Mouse (Mus musculus): ENCODE measurements around the gene Ntrk3.

Gene Ntrk3

DNA sequence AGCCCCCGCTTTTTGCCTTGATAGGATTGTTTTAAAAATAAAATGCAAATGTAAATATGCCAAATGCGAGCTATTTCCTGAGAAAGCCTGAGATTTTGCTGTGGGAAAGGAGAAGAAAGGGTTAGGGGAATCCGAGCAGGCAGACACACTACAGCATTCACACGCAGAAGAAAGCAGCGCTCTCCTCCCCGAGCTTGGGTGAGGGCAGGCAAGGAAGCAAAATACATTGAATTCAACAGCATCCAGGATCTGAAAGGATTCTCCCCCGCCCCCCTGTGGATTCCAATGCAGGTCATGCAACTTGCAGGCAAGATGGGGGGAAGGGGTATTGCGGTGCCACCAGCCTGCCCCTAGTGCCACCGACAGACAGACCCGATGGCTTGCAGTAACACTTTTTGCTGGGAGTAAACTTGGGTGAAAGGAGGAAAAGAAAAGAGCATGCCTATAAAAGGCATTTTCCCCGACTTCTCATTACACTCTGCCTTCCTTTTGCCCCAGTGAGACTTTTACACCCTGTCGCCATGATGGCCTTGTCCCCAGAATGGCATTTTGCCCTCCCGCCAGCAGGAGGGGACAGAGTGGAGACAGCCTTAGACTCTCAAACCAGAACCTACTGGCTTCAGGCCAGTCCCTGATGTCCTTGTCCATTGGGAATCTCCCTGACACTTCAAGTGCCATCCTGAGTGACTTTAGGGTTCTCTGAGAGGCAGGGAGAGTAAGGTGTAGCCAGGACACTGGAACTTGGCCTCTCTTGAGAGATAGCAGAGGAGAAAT lies 158.2 kb downstream of the Ntrk3 start:
- no peak for DNase-seq (ENCODE audit: low spot score)

- DNase-seq (ENCODE audit: low spot score): no peak
Observed at GRCm38 (mm10) chr7:78578461-78579359, 159.1 kb downstream of the Ntrk3 start.

DNA sequence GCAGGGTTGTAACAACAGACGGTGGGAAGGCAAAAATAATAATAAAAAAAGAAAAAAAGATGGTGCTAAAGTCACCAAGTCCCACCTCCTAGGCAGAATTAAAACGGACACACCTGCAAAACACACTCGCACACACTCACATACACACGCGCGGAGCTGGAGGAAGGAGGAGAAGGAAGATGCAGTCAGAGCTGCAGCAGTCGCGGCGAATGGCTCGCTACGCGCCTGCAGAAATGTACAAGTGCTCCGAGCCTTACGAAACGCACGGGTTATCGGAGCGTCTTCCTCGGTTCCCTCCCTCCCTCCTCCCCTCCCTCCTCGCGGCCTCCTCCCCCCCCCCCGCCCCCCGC lies 159.7 kb downstream of the Ntrk3 start:
- DNase-seq (ENCODE audit: low spot score): no peak

DNA sequence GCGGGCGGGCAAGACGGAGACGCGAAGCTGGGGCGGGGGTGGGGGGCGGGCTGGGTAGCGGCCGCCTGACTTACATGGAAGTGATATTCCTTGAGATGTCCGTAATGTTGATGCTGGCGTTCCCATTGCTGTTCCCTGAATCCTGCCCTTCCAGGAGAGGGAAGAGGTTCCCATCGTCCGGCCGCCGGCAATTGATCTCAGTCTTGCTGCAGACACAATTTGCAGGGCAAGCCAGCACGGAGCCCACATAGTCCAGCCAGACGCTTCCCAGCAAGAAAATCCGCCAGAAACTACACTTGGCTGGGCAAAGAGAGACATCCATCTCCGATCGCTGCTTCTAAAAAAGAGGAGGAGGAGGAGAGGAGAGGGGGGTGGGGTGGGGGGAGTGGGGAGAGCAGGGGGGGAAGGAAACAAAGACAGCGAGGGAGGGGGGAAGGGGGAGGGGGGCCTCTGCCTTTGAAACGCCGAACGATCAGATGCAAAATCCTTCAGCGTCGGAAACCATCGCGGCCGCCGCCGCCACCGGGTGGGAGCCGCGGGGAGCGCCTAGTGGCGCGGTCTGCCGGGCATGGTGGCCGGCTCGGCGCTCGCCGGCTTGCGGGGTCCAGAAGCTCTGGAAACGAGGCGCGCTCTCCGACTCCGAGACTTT lies 160.2 kb downstream of the Ntrk3 start:
- DNase-seq (ENCODE audit: low spot score): no peak

DNA sequence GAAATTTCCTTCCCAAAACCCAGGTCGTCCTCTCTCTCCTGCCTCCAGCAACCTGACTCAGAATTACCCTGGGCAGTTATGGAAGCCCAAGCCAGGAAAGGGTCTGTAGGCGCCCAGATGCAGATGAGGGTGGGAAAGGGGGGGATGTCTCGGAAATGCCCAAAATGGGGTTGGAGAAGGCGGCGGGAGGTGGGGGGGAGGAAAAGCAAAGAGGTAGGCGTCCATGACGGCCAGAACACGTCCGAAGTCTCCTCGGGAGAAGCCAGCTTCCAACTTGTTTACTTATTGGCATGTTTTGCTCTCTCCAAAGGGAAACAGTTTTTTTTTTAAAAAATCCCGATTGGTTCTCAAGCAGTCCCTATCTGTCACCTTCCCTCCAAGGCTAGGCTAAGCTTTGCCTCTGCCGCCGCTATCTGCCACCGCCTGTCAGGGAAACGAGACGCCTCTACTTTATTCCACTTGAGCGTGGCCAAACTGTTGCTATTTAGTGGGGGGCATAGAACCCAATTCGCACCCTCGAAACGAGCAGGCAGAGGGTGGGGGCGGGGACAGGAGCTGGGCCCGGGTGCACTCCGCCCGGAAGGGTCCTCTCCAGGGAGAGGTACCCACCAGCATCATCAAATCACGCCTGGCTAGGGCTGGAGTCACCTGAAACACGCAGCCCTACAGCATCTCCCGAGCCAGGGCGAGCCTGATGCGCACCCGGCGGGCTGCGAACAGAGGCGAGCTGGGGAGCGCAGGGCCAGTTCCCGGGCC lies 160.9 kb downstream of the Ntrk3 start:
- no peak for DNase-seq (ENCODE audit: low spot score)

- no peak for DNase-seq (ENCODE audit: low spot score)
Observed at GRCm38 (mm10) chr7:78576169-78576568, 161.6 kb downstream of the Ntrk3 start.

DNA sequence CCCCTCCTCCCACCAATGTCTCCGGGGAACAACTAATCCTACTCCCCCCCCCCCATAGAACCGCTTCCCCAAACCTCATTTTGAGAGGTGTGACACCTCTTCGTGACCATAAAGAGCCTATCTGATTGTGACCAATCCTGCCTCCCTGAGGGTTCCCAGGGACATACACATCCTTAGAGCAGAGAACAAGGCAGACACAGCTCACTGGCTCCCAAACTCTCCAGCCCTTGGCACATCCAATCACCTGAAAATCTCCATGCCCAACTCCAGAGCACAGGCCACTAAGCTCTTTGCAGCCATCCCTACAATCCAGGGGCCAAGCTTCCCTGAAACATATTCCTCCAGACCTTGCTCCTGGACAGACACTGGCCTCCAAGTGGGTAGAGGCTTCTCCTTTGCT lies 162.3 kb downstream of the Ntrk3 start:
- no peak for DNase-seq (ENCODE audit: low spot score)

DNA sequence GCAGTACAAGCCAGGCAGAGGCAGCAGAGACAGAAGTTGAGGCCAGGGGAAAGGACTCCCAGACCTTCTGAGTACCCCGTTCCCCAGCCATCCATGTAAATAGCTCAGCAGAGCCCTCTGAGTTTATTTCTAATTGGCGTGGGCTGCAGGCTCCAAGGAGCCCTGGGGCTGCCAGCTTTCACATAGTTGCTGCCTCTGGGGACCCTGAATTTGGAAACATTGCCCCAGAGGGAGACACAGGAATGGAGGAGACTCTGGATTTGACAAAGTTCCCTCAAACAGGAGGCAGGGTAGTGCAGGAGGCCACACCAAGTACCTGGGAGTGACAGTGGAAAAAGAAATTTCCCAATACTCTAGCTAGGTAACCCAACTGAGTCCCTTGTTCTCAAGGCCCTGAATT lies 166.6 kb downstream of the Ntrk3 start:
- DNase-seq (ENCODE audit: low spot score): no peak

DNA sequence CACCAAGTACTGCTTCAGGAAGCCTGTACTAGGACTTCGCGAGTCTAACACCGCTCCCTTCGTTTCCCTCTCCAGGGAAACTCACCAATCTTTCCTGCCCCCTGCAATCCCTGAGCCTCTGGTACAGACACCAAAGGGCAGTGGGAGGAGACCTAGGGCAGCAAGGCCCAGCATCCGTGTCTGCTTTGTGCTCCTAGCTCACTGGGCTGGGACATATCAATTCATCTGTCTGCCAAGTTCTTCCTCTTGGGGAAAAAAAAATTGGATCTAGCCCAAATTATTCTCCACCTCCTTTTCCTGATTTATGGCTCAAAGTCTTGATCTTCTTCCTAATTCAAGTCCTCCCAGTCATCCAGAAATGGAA lies 168.6 kb downstream of the Ntrk3 start:
- DNase-seq (ENCODE audit: low spot score): no peak

DNA sequence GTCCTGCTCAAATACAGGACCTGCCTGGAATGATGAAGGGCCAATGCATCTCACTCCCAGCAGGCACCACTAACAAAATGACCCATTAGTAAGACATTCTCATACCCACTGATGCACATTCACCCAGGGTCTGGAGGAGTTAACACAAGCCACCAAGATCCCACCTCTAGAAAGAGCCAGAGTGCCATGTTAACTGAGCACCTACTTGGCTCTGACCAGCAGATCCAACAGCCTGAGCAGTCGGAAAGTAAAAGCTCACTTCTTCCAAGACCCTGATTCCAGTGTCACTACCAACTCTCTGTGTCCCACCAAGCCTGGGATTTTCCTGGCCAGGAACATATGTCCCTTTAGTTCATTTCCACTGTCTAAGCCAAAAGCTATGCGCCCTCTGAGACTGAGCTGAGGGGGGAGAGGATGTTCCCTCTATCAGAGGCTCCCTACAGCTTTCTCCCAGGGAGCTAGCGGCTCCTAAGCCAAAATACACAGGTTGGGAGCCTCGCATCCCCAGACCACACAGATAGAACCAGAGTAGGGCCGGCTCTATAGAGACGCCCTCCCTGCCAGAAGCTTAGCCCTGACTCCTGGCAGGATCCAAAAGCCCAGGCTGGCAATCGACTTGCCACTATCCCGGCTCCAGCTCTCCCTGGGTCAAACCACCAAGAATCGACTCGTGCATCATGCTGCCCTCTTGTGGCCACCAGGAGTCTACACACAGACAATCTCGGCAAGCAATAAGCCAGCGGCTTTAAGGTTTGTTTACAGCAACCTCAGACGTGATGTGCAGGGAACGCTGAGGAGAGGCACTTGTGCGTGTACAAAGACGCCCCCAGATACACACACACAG lies 169.2 kb downstream of the Ntrk3 start:
- DNase-seq (ENCODE audit: low spot score): no peak

DNA sequence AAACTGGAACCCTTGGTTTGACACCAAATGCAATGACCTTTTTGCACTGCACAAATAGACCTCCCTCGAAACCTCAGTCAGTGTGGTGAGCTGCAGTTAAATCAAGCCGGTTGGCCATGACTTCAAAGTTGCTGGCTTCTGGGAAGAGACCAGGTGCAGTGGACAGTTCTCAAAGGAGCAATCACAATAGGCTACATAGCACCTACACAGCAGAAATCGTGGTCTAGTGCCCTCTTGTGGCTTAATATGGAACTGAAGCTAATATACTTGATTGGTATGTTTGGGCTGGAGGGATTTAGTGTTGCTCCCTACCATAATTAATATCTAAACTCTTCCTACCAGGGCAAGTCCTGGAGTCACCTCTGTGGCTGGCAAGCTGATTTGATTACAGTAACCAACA lies 171.2 kb downstream of the Ntrk3 start:
- no peak for DNase-seq (ENCODE audit: low spot score)

DNA sequence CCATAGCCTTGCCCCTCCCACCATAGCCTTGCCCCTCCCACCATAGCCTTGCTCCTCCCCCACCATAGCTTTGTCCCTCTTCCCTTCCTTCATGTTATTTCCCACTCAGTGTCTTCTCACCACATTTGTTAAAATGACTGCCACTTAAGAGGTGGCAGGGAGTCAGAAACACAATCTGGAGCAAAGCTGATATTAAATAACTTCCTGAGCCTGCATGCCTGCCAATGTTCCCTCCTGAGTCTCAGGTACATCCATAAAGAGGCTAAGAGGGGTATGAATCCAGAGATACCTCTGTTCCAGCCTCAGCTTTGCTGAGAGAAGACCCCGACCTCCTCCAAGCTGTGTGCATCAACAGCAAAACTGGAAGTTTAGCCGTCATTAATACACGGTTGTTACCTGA lies 172.4 kb downstream of the Ntrk3 start:
- no peak for DNase-seq (ENCODE audit: low spot score)

GRCm38 (mm10) chr7:78558503-78558902 lies 179.3 kb downstream of the Ntrk3 start:
- no peak for DNase-seq (ENCODE audit: low spot score)

DNA sequence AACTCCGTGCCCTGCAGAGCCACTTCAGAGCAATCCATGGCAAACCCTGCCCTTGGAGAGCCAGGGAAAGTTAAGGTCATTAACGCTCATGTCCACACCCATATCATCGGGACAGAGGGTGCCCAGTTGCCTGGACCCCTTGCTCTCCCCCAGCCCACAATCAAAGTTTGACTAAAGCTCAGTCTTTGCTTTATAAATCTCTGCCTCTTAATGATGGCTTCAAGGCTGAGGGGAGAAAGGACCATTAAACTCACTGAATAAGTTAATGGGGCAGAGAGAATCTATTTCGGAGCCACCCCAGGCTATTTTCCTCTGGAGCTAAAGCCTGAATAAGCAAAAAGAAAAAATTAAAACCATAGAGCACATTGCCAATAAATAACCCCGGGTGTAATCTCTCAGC lies 182.3 kb downstream of the Ntrk3 start:
- no peak for DNase-seq (ENCODE audit: low spot score)

DNA sequence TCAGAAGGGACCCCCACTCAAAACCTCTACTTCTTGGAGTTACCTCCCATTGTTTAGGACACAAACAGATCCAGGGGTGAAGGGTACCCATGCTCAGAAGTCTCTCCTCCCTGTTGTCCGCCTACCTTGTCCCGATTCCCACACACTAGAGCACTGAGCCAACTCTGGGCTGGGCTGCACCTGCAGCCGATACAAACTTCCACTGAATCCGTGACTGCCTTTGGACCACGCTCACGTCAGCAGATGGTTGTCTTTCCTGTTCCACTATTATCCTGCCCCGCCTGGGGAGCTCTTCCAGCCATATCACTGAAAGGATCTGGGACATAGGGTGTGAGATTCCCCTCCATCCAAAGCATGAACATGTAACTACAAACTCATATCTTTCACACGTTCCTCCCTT lies 188.4 kb downstream of the Ntrk3 start:
- no peak for DNase-seq (ENCODE audit: low spot score)

DNA sequence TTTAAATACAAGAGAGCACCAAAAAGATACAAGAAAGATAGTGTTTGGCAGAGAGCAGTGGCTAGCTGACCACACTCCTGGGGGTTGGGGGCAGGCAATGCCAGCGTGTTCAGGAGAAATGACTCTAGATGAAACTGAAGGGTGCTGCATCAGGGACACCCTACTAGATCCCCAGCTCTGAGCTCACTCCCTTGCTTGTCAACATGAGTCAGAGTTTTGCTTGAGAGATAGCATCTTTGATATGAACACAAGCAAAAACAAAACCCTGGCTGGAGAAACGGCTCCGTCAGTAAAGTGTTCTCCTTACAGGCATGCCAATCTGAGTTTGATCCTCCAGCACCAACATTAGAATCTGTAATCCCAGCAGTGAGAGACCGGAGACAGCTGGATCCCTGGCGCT lies 189.1 kb downstream of the Ntrk3 start:
- no peak for DNase-seq (ENCODE audit: low spot score)

GRCm38 (mm10) chr7:78546551-78546950 lies 191.3 kb downstream of the Ntrk3 start:
- no peak for DNase-seq (ENCODE audit: low spot score)

- DNase-seq (ENCODE audit: low spot score): no peak
Observed at GRCm38 (mm10) chr7:78542468-78542867, 195.3 kb downstream of the Ntrk3 start.

- DNase-seq (ENCODE audit: low spot score): no peak
Observed at GRCm38 (mm10) chr7:78530286-78530685, 207.5 kb downstream of the Ntrk3 start.

DNA sequence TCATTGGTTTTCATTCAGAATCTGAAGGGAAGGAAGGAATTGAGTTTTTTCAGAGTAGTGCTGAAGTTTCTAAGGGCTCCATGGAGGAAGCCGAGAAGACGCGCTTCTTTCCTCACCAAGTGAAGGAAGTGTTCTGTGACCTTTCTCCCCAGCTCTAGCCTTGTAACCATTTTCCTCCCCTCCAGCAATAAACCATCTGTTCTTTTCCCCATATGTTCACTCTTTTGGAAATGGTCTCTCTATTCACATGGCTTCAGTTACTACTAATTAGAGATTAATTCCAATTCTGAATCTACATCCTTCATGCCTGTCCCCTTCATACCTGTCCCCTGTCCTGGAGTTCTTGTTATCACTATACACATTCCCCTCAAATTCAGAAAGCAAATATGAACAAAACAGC lies 209.8 kb downstream of the Ntrk3 start:
- DNase-seq (ENCODE audit: low spot score): no peak

GRCm38 (mm10) chr7:78527564-78527963 lies 210.2 kb downstream of the Ntrk3 start:
- DNase-seq (ENCODE audit: low spot score): no peak
